Mouse (Mus musculus) forebrain, embryonic 16.5 days (tissue): ENCODE results near the gene Mgarp. TPM values are rescaled to one million over a fixed set of nuclear protein-coding genes. Genes with fewer than 3 reads are reported as not detected.
"Not testable (repeated sequence)": the region's sequence is repeated elsewhere in the genome, so short reads cannot be mapped to it uniquely, and the experiment has no call there.

Experiments used
- ATAC-seq: fragments of 200-750 bp; cut with Nextera tagmentation; 2 replicates; pipeline ENCODE4 v1.8.0; 2017; ENCODE audit warnings: mild to moderate bottlenecking, moderate library complexity
- H3K27ac ChIP-seq: fragments of 300-500 bp; sonication (generic); 2 replicates; pipeline ENCODE4 v1.5.1; 2014; ENCODE audit warnings: low read length, control low read depth
- H3K27me3 ChIP-seq: fragments of 300-500 bp; sonication (generic); replicated peaks from 2 replicates; pipeline ENCODE4 v1.6.1; 2014; ENCODE audit warnings: low read length; ENCODE audit not compliant: control insufficient read depth, insufficient read depth
- H3K36me3 ChIP-seq: fragments of 300-500 bp; sonication (generic); 2 replicates; pipeline ENCODE4 v1.6.1; 2014; ENCODE audit not compliant: control insufficient read depth, insufficient read depth
- H3K4me1 ChIP-seq: fragments of 300-500 bp; sonication (generic); replicated peaks from 2 replicates; pipeline ENCODE4 v1.6.1; 2014; ENCODE audit warnings: low read length; ENCODE audit not compliant: control insufficient read depth, insufficient read depth
- H3K4me2 ChIP-seq: fragments of 300-500 bp; sonication (generic); 2 replicates; pipeline ENCODE4 v1.6.1; 2014; ENCODE audit warnings: mild to moderate bottlenecking, low read length, control low read depth
- H3K4me3 ChIP-seq: fragments of 300-500 bp; sonication (generic); replicated peaks from 2 replicates; pipeline ENCODE4 v1.5.1; 2014; ENCODE audit warnings: mild to moderate bottlenecking, low read length, control low read depth
- H3K9ac ChIP-seq: fragments of 300-500 bp; sonication (generic); replicated peaks from 2 replicates; pipeline ENCODE4 v1.6.1; 2014; ENCODE audit warnings: low read depth, low read length, control low read depth
- H3K9me3 ChIP-seq: fragments of 300-500 bp; sonication (generic); 2 replicates; pipeline ENCODE4 v1.6.1; 2016; ENCODE audit warnings: low read length; ENCODE audit not compliant: control insufficient read depth
- WGBS: fragments of 180-500 bp; shearing (Covaris S2); extraction: QIAGEN DNeasy Blood & Tissue Kit; methylation state at CpG from one replicate; pipeline ENCODE4 v1.1.7; 2014; 5-methylcytosine and 5-hydroxymethylcytosine counted together
- polyA plus RNA-seq: library from polyadenylated mRNA; unstranded; fragments of >200 nt; fragmentation: Nextera tagmentation; extraction: Ambion mirVana; gene quantifications from 2 replicates; pipeline ENCODE4 v1.2.1, GENCODE M21; 2015

The Mgarp gene
- polyA plus RNA-seq, 1 experiment from 2014 or later: 0.44 TPM

- WGBS: 61% methylated on average over 3 of the region's 3 CpGs
- H3K36me3 ChIP-seq: no peaks in the 10 kb centered on the region
- H3K4me2 ChIP-seq: no peak overlapping the region
- no peak overlapping the region for H3K27ac ChIP-seq
- no peak overlapping the region for H3K9ac ChIP-seq
- H3K4me3 ChIP-seq: no peak overlapping the region
- H3K4me1 ChIP-seq: no peaks in the 10 kb centered on the region
- ATAC-seq: no peak
- H3K9me3 ChIP-seq: no peaks in the 10 kb centered on the region
- no peaks in the 10 kb centered on the region for H3K27me3 ChIP-seq
Observed at GRCm38 (mm10) chr3:51348646-51349238, 47.8 kb downstream of the Mgarp start.

- not testable (repeated sequence) for ATAC-seq, H3K9me3 ChIP-seq, H3K9ac ChIP-seq, H3K4me1 ChIP-seq, H3K4me2 ChIP-seq, H3K36me3 ChIP-seq, H3K27ac ChIP-seq, H3K4me3 ChIP-seq, H3K27me3 ChIP-seq
- 92% methylated on average over 2 of the region's 2 CpGs for WGBS
Observed at GRCm38 (mm10) chr3:51345017-51345416, 51.5 kb downstream of the Mgarp start.

GRCm38 (mm10) chr3:51344182-51344581, 52.4 kb downstream of the Mgarp start:
- not testable (repeated sequence) for H3K9me3 ChIP-seq, H3K27ac ChIP-seq, H3K4me2 ChIP-seq, ATAC-seq, H3K9ac ChIP-seq, H3K27me3 ChIP-seq, H3K36me3 ChIP-seq, H3K4me1 ChIP-seq, H3K4me3 ChIP-seq
- WGBS: 94% methylated on average over 6 of the region's 6 CpGs

- Histone ChIP-seq H3K9me3 (no peaks in the 10 kb centered on the region), H3K4me2 (no peak overlapping the region), H3K27ac (no peak overlapping the region), H3K36me3 (no peaks in the 10 kb centered on the region), H3K4me1 (peaks cover 6% of the 10 kb centered on the region), H3K9ac (no peak overlapping the region), H3K4me3 (no peak overlapping the region), H3K27me3 (no peaks in the 10 kb centered on the region)
- 87% methylated on average over 4 of the region's 4 CpGs for WGBS
- ATAC-seq: no peak
Observed at GRCm38 (mm10) chr3:51343260-51343659, 53.3 kb downstream of the Mgarp start.

GRCm38 (mm10) chr3:51342152-51342551, 54.4 kb downstream of the Mgarp start:
- Histone ChIP-seq H3K4me2 (peak overlapping the region; percentile 85), H3K9me3 (no peaks in the 10 kb centered on the region), H3K36me3 (no peaks in the 10 kb centered on the region), H3K4me3 (peak overlapping the region; percentile 90), H3K9ac (peak overlapping the region; percentile 94), H3K4me1 (peaks cover 8% of the 10 kb centered on the region), H3K27me3 (no peaks in the 10 kb centered on the region), H3K27ac (peak overlapping the region; percentile 99)
- 4% methylated on average over 9 of the region's 9 CpGs for WGBS
- no peak for ATAC-seq

- H3K27me3 ChIP-seq: no peaks in the 10 kb centered on the region
- peak overlapping the region; percentile 85 for H3K4me2 ChIP-seq
- WGBS: under 1% methylated on average over 76 of the region's 86 CpGs
- peak overlapping the region; percentile 90 for H3K4me3 ChIP-seq
- peak overlapping the region; percentile 94 for H3K9ac ChIP-seq
- H3K36me3 ChIP-seq: no peaks in the 10 kb centered on the region
- peaks cover 8% of the 10 kb centered on the region for H3K4me1 ChIP-seq
- H3K27ac ChIP-seq: peak overlapping the region; percentile 99
- peak; percentile 77 for ATAC-seq
- no peaks in the 10 kb centered on the region for H3K9me3 ChIP-seq
Observed at GRCm38 (mm10) chr3:51341268-51342081, 55.1 kb downstream of the Mgarp start.

- Histone ChIP-seq H3K9ac (peak within 1 kb of the TSS; percentile 94), H3K4me3 (peak within 1 kb of the TSS; percentile 90), H3K27ac (peak within 1 kb of the TSS; percentile 99), H3K4me1 (peaks cover 8% of the 10 kb centered on the region), H3K36me3 (no peaks in the 10 kb centered on the region), H3K4me2 (peak within 1 kb of the TSS; percentile 85), H3K9me3 (no peaks in the 10 kb centered on the region), H3K27me3 (no peaks in the 10 kb centered on the region)
- WGBS: under 1% methylated on average over 71 of the region's 87 CpGs
- peak; percentile 82 for ATAC-seq
Observed at GRCm38 (mm10) chr3:51340552-51341267, 55.8 kb downstream of the Mgarp start, which contains the start of gene Elf2. Elf2 (minus strand) TSS chr3:51340663.

- peak; percentile 35 for ATAC-seq
Observed at GRCm38 (mm10) chr3:51339734-51340551, 56.6 kb downstream of the Mgarp start.

More at GRCm38 (mm10) chr3:51339734-51340551, 56.6 kb downstream of the Mgarp start:
- Histone ChIP-seq H3K27ac (peak overlapping the region; percentile 99), H3K36me3 (no peaks in the 10 kb centered on the region), H3K4me1 (peaks cover 8% of the 10 kb centered on the region), H3K4me2 (peak overlapping the region; percentile 85), H3K4me3 (peak overlapping the region; percentile 90), H3K9ac (peak overlapping the region; percentile 94), H3K9me3 (no peaks in the 10 kb centered on the region), H3K27me3 (no peaks in the 10 kb centered on the region)
- WGBS: under 1% methylated on average over 93 of the region's 113 CpGs
